Mouse (Mus musculus): ENCODE measurements at regions not wholly inside any gene's neighbourhood (a gene's known extent, or its start where the extent isn't known, plus 50 kb on each side); places are given as distances from the start of the nearest gene placed in this dataset.

DNA sequence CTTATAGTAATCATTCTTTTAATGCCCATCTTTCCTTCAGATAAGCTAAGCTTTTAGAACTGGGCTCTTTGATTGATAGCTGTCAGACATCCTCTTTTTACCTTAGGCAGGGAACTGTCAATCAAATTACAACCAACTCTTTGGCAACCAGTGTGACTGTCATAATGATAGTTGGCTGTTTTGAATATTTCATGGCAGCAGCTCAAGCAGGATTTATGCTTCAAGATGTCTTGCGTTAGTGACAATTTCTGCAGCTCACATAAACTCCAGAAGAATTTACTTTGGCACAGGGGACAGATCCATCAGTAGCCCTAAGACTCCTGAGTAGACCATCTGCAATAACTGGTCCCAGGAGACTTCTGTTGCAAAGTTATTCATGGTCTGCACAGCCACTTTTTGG is 178.5 kb upstream of the Ufl1 start:
- no peaks in the 10 kb centered on the region for H3K27me3 ChIP-seq (ENCODE audit: control insufficient read depth, insufficient read depth, low read length)
- H3K27ac ChIP-seq (ENCODE audit: control insufficient read depth, insufficient read depth, low read depth, low read length): no peak overlapping the region
- H3K36me3 ChIP-seq (ENCODE audit: control insufficient read depth, insufficient read depth, low read length): no peaks in the 10 kb centered on the region
- TF ChIP-seq POLR2A (IDR thresholded peaks at IDR 0.05; ENCODE audit: control insufficient read depth, low read depth, low read length) (no peak), CTCF (IDR thresholded peaks at IDR 0.05; ENCODE audit: control insufficient read depth, insufficient read depth, insufficient replicate concordance, low read depth, low read length) (no peak)
- no peaks in the 10 kb centered on the region for H3K4me1 ChIP-seq (ENCODE audit: control insufficient read depth, insufficient read depth, low read length)
- no peak overlapping the region for H3K4me3 ChIP-seq (ENCODE audit: control insufficient read depth, low read depth, low read length)

DNA sequence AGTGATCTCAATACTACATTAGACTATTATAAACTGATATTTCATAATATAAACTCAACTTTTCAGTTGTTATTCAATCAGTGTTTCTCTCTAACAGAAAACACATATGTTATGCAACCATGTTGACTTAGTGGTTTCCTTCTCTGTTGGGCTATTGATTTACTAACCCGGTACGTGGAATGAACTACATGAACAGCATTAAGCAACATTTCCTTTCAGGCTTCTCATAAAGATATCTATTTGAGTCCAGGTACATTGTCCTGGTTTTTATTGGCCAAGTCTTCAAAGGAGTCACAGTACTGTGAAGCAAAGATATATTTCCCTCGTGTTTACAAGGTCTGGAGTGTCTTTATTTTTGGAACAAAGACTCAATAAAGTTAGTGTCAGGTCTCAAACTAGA is 173.1 kb upstream of the Ufl1 start:
- TF ChIP-seq CTCF (IDR thresholded peaks at IDR 0.05; ENCODE audit: control insufficient read depth, insufficient read depth, insufficient replicate concordance, low read depth, low read length) (no peak), POLR2A (IDR thresholded peaks at IDR 0.05; ENCODE audit: control insufficient read depth, low read depth, low read length) (no peak)
- Histone ChIP-seq H3K4me3 (ENCODE audit: control insufficient read depth, low read depth, low read length) (no peak overlapping the region), H3K27me3 (ENCODE audit: control insufficient read depth, insufficient read depth, low read length) (no peaks in the 10 kb centered on the region), H3K27ac (ENCODE audit: control insufficient read depth, insufficient read depth, low read depth, low read length) (no peak overlapping the region), H3K4me1 (ENCODE audit: control insufficient read depth, insufficient read depth, low read length) (no peaks in the 10 kb centered on the region), H3K36me3 (ENCODE audit: control insufficient read depth, insufficient read depth, low read length) (no peaks in the 10 kb centered on the region)

DNA sequence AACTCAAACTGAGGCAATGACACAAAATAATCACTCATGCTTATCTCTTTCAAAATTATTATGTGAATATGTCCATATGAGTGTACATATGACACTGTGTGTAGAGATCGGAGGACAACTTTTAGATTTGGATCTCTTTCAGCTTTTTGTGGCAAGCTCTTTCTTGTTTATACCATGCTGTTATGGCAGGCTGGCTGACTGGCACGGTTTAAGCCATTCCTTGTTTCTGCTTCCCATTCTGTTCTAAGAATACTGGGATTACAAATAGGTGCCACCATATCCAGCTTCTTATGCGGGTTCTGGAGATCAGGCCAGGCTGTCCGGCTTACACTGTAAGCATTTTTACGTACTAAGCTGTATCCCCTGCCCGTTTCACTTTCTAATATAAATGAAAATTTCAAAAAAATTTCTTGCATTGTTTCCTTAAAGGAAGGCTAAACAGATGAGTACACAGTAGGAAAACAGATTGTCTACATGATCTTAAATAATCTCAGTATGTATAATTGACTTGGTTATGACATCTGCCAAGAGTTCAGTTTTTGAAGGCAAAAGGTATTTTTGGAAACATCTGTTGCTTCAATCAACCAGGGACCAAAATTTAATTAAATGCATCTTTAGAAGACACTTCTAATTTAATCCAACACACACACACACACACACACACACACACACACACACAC is 171.6 kb upstream of the Ufl1 start:
- no peak for TF ChIP-seq CTCF (IDR thresholded peaks at IDR 0.05; ENCODE audit: control insufficient read depth, insufficient read depth, insufficient replicate concordance, low read depth, low read length)
- no peak for TF ChIP-seq POLR2A (IDR thresholded peaks at IDR 0.05; ENCODE audit: control insufficient read depth, low read depth, low read length)
- Histone ChIP-seq H3K4me1 (ENCODE audit: control insufficient read depth, insufficient read depth, low read length) (no peaks in the 10 kb centered on the region), H3K27ac (ENCODE audit: control insufficient read depth, insufficient read depth, low read depth, low read length) (no peak overlapping the region), H3K36me3 (ENCODE audit: control insufficient read depth, insufficient read depth, low read length) (no peaks in the 10 kb centered on the region), H3K27me3 (ENCODE audit: control insufficient read depth, insufficient read depth, low read length) (no peaks in the 10 kb centered on the region), H3K4me3 (ENCODE audit: control insufficient read depth, low read depth, low read length) (no peak overlapping the region)

DNA sequence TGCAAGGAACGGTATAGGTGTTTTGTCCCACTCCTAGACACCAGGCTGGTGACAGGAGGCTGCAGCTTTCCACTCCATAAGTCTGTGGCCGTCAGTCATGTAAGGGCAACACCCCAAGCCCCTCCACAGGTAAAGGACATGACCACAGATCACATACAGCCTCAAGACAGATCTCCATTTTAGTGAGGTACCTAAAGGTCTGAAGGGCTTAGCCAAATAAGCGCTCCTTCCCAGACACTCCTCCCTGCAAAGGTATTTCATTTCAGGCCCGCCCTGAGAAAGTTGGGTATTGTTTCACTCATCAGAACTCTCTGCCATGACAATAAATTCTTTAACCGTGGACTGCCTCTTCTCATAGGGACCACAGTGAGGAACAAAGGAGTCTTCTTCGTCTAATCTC is 170.2 kb upstream of the Ufl1 start:
- no peak overlapping the region for H3K4me3 ChIP-seq (ENCODE audit: control insufficient read depth, low read depth, low read length)
- no peaks in the 10 kb centered on the region for H3K4me1 ChIP-seq (ENCODE audit: control insufficient read depth, insufficient read depth, low read length)
- no peak overlapping the region for H3K27ac ChIP-seq (ENCODE audit: control insufficient read depth, insufficient read depth, low read depth, low read length)
- H3K36me3 ChIP-seq (ENCODE audit: control insufficient read depth, insufficient read depth, low read length): no peaks in the 10 kb centered on the region
- TF ChIP-seq CTCF (IDR thresholded peaks at IDR 0.05; ENCODE audit: control insufficient read depth, insufficient read depth, insufficient replicate concordance, low read depth, low read length) (no peak), POLR2A (IDR thresholded peaks at IDR 0.05; ENCODE audit: control insufficient read depth, low read depth, low read length) (no peak)
- no peaks in the 10 kb centered on the region for H3K27me3 ChIP-seq (ENCODE audit: control insufficient read depth, insufficient read depth, low read length)

DNA sequence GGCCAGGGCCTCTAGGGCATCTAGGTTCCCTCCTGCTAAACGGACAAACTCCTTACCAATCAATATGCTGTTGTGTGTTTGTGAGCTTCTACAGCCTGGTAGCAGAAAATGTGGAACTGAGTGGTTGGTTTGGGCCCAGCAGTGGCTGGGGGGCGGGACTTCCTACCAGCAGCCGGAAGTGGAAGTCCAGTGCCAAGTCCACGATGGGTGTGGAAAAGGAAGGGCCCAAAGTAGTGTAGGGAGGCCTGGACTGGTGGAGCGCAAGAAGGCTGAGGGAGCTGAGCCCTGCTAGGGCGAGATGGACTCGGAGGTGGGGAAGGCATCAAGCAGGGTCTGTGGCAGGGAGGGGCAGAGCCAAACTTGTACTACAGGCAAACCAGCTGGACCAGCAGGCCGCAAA is 150.6 kb upstream of the Ufl1 start:
- H3K4me3 ChIP-seq (ENCODE audit: control insufficient read depth, low read depth, low read length): peak overlapping the region; percentile 89
- H3K27ac ChIP-seq (ENCODE audit: control insufficient read depth, insufficient read depth, low read depth, low read length): peak overlapping the region; percentile 71
- no peaks in the 10 kb centered on the region for H3K27me3 ChIP-seq (ENCODE audit: control insufficient read depth, insufficient read depth, low read length)
- no peaks in the 10 kb centered on the region for H3K36me3 ChIP-seq (ENCODE audit: control insufficient read depth, insufficient read depth, low read length)
- peak; percentile 82 for TF ChIP-seq POLR2A (IDR thresholded peaks at IDR 0.05; ENCODE audit: control insufficient read depth, low read depth, low read length)
- no peak for TF ChIP-seq CTCF (IDR thresholded peaks at IDR 0.05; ENCODE audit: control insufficient read depth, insufficient read depth, insufficient replicate concordance, low read depth, low read length)
- peaks cover 2% of the 10 kb centered on the region; the same call in 1 of the 2 replicates for H3K4me1 ChIP-seq (ENCODE audit: control insufficient read depth, insufficient read depth, low read length)

DNA sequence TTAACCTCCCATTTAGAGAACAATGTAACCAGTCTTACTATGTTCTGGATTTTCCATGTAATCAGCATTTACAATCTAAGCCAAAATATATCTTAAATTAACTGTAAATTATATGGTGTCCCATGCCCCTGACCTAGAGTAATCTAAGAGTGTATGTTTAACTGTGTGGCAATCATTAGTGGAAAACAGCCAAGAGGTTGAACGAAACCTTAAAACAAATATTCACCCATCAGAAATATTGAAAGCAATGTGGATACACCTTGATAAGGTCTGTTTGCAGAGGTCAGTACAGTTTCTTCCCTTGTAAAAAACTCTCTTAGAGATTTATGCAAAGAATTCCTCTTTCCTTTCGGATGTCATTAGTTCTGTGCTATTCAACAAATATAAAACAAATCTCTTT is 134.7 kb upstream of the Ufl1 start:
- Histone ChIP-seq H3K36me3 (ENCODE audit: control insufficient read depth, insufficient read depth, low read length) (no peaks in the 10 kb centered on the region), H3K4me3 (ENCODE audit: control insufficient read depth, low read depth, low read length) (no peak overlapping the region), H3K27me3 (ENCODE audit: control insufficient read depth, insufficient read depth, low read length) (no peaks in the 10 kb centered on the region), H3K27ac (ENCODE audit: control insufficient read depth, insufficient read depth, low read depth, low read length) (no peak overlapping the region), H3K4me1 (ENCODE audit: control insufficient read depth, insufficient read depth, low read length) (no peaks in the 10 kb centered on the region)
- no peak for TF ChIP-seq CTCF (IDR thresholded peaks at IDR 0.05; ENCODE audit: control insufficient read depth, insufficient read depth, insufficient replicate concordance, low read depth, low read length)
- TF ChIP-seq POLR2A (IDR thresholded peaks at IDR 0.05; ENCODE audit: control insufficient read depth, low read depth, low read length): no peak

DNA sequence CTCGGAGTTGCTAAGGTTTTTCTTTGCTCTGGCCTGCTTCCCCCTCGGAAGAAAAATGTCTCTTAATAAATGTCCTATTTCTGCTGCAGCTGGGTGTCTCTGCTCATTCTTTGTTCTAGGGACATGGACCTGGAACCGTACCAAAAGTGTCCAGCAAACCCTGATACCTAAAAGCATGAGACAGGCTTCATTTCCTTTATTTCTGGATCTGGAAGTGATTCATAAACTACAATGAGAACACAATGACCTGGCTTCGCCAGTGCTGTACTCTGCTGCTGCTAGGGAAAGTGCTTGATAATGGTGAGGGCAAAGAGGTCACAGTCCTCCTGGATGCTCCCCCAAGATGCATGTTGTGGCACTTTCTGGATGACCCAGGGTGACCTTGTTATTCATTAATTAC is 128.8 kb upstream of the Ufl1 start:
- TF ChIP-seq POLR2A (IDR thresholded peaks at IDR 0.05; ENCODE audit: control insufficient read depth, low read depth, low read length) (no peak), CTCF (IDR thresholded peaks at IDR 0.05; ENCODE audit: control insufficient read depth, insufficient read depth, insufficient replicate concordance, low read depth, low read length) (no peak)
- Histone ChIP-seq H3K4me3 (ENCODE audit: control insufficient read depth, low read depth, low read length) (no peak overlapping the region), H3K27me3 (ENCODE audit: control insufficient read depth, insufficient read depth, low read length) (no peaks in the 10 kb centered on the region), H3K4me1 (ENCODE audit: control insufficient read depth, insufficient read depth, low read length) (no peaks in the 10 kb centered on the region), H3K27ac (ENCODE audit: control insufficient read depth, insufficient read depth, low read depth, low read length) (no peak overlapping the region), H3K36me3 (ENCODE audit: control insufficient read depth, insufficient read depth, low read length) (no peaks in the 10 kb centered on the region)
